ENCODE assay signal across 21 mouse cellular contexts in genomic region chr11:93100606-93101005, GRCm38 (mm10). TPM values are rescaled to one million over a fixed set of nuclear protein-coding genes. Genes with fewer than 3 reads are reported as not detected.
DNase-seq lines count a peak whose midpoint lies in the region; ATAC-seq and TF ChIP-seq lines count a peak whose summit lies in the region.
"Had no signal": no experiment of that assay in that cellular context is flagged by ENCODE, and none has a peak within 500 bp of the region (broad histone marks: within the 10 kb centered on the region; RNA-seq: fewer than 3 reads in every experiment).

No protein-coding gene starts in this region.

- TF ChIP-seq CTCF in hindbrain, postnatal 0 days (IDR thresholded peaks at IDR 0.05; ENCODE audit: low read depth) = no peak

- H3K4me2 ChIP-seq in forebrain, embryonic 13.5 days = peak overlapping the region; percentile 92
- no peak overlapping the region for H3K4me2 ChIP-seq in forebrain, embryonic 11.5 days (ENCODE audit: low read depth, low read length, severe bottlenecking)
- no peak overlapping the region for H3K4me2 ChIP-seq in embryonic facial prominence, embryonic 14.5 days (ENCODE audit: low read depth, low read length)
- peak overlapping the region; percentile 91 for H3K4me2 ChIP-seq in hindbrain, postnatal 0 days (ENCODE audit: low read depth, low read length)
- H3K4me2 ChIP-seq: liver, embryonic 11.5 days had no signal

- no peak for DNase-seq in forebrain, embryonic 11.5 days (ENCODE audit: low spot score)
- DNase-seq in cerebellum, adult 9-11 months = peak; percentile 62
- DNase-seq in embryonic facial prominence, embryonic 14.5 days (ENCODE audit: low spot score) = no peak
- DNase-seq in hindbrain, postnatal 0 days (ENCODE audit: low spot score) = no peak
- no peak for DNase-seq in heart, postnatal 14 days
- DNase-seq in layer of hippocampus, postnatal 25 days (ENCODE audit: extremely low spot score in 1 of 2, low spot score in 1 of 2) = no peak
- no peak for DNase-seq in spleen, postnatal 14 days (ENCODE audit: low spot score in 2 of 2)
- DNase-seq: adrenal gland, postnatal 25 days; gastrocnemius, postnatal 25 days; kidney, postnatal 4 days; thymus, postnatal 25 days had no signal

- WGBS in forebrain, embryonic 13.5 days = 6% methylated on average over 5 of the region's 6 CpGs
- 4% methylated on average over 5 of the region's 6 CpGs for WGBS in forebrain, embryonic 11.5 days
- under 1% methylated on average over 6 of the region's 6 CpGs for WGBS in embryonic facial prominence, embryonic 14.5 days
- 8% methylated on average over 6 of the region's 6 CpGs for WGBS in hindbrain, postnatal 0 days

- H3K36me3 ChIP-seq in forebrain, embryonic 13.5 days (ENCODE audit: poor library complexity, severe bottlenecking) = no peaks in the 10 kb centered on the region
- H3K36me3 ChIP-seq in forebrain, embryonic 11.5 days (ENCODE audit: control insufficient read depth, insufficient read depth, low read length) = no peaks in the 10 kb centered on the region
- no peaks in the 10 kb centered on the region for H3K36me3 ChIP-seq in embryonic facial prominence, embryonic 14.5 days (ENCODE audit: control insufficient read depth, insufficient read depth, low read length)
- H3K36me3 ChIP-seq in hindbrain, postnatal 0 days (ENCODE audit: insufficient read depth, low read length) = no peaks in the 10 kb centered on the region
- H3K36me3 ChIP-seq: G1E; heart, embryonic 13.5 days; stomach, embryonic 15.5 days had no signal

- H3K4me1 ChIP-seq in forebrain, embryonic 13.5 days = peaks cover 18% of the 10 kb centered on the region
- H3K4me1 ChIP-seq in forebrain, embryonic 11.5 days (replicated peaks; ENCODE audit: control insufficient read depth, insufficient read depth, low read length) = peaks cover 12% of the 10 kb centered on the region; the same call in 1 of the 2 replicates
- peaks cover 12% of the 10 kb centered on the region; the same call in 1 of the 2 replicates for H3K4me1 ChIP-seq in embryonic facial prominence, embryonic 14.5 days (ENCODE audit: control insufficient read depth, insufficient read depth, low read length)
- H3K4me1 ChIP-seq in hindbrain, postnatal 0 days (ENCODE audit: insufficient read depth, low read length) = no peaks in the 10 kb centered on the region; the same call in 1 of the 2 replicates

- H3K9me3 ChIP-seq in forebrain, embryonic 13.5 days (replicated peaks) = no peaks in the 10 kb centered on the region
- H3K9me3 ChIP-seq in forebrain, embryonic 11.5 days (ENCODE audit: control insufficient read depth, low read length) = no peaks in the 10 kb centered on the region
- no peaks in the 10 kb centered on the region for H3K9me3 ChIP-seq in embryonic facial prominence, embryonic 14.5 days (ENCODE audit: control insufficient read depth, low read length)
- H3K9me3 ChIP-seq in hindbrain, postnatal 0 days (ENCODE audit: low read length) = no peaks in the 10 kb centered on the region
- H3K9me3 ChIP-seq: heart, embryonic 13.5 days; stomach, embryonic 15.5 days had no signal

- intact Hi-C loops in heart, postnatal 14 days (cut with DNase I) = no loop called here

- H3K9ac ChIP-seq in forebrain, embryonic 13.5 days = no peak overlapping the region
- H3K9ac ChIP-seq in forebrain, embryonic 11.5 days (ENCODE audit: low read length) = no peak overlapping the region
- no peak overlapping the region for H3K9ac ChIP-seq in embryonic facial prominence, embryonic 14.5 days (ENCODE audit: low read depth, low read length)
- H3K9ac ChIP-seq in hindbrain, postnatal 0 days (replicated peaks; ENCODE audit: low read length) = peak overlapping the region; percentile 60
- H3K9ac ChIP-seq: heart, embryonic 13.5 days; stomach, embryonic 15.5 days had no signal

- ATAC-seq in forebrain, embryonic 13.5 days = no peak
- no peak for ATAC-seq in forebrain, embryonic 11.5 days (replicated peaks; ENCODE audit: low FRiP score)
- ATAC-seq in embryonic facial prominence, embryonic 14.5 days (ENCODE audit: low read depth) = no peak
- ATAC-seq in hindbrain, postnatal 0 days = no peak
- ATAC-seq: inflammation-experienced regulatory T-cells, adult 6 months had no signal

- peak overlapping the region; percentile 13; the same call in 1 of the 2 replicates for H3K4me3 ChIP-seq in forebrain, embryonic 13.5 days
- H3K4me3 ChIP-seq in forebrain, embryonic 11.5 days (ENCODE audit: low read depth, low read length) = no peak overlapping the region
- H3K4me3 ChIP-seq in embryonic facial prominence, embryonic 14.5 days (ENCODE audit: low read depth, low read length) = peak overlapping the region; percentile 47
- peak overlapping the region; percentile 67 for H3K4me3 ChIP-seq in hindbrain, postnatal 0 days (ENCODE audit: low read length)
- H3K4me3 ChIP-seq: erythroblast, embryonic 14.5 days; megakaryocyte, embryonic 14.5 days; stomach, embryonic 15.5 days had no signal

- H3K27ac ChIP-seq in forebrain, embryonic 13.5 days = no peak overlapping the region
- H3K27ac ChIP-seq in forebrain, embryonic 11.5 days (ENCODE audit: low read depth, low read length) = no peak overlapping the region
- H3K27ac ChIP-seq in embryonic facial prominence, embryonic 14.5 days (replicated peaks; ENCODE audit: low read depth, low read length) = no peak overlapping the region
- H3K27ac ChIP-seq in hindbrain, postnatal 0 days = no peak overlapping the region
- H3K27ac ChIP-seq: heart, embryonic 13.5 days; stomach, embryonic 15.5 days had no signal

- H3K27me3 ChIP-seq in forebrain, embryonic 13.5 days = peaks cover 64% of the 10 kb centered on the region
- peaks cover 44% of the 10 kb centered on the region for H3K27me3 ChIP-seq in forebrain, embryonic 11.5 days (ENCODE audit: control insufficient read depth, insufficient read depth, low read length)
- H3K27me3 ChIP-seq in embryonic facial prominence, embryonic 14.5 days (replicated peaks; ENCODE audit: control insufficient read depth, insufficient read depth, low read length) = peaks cover 61% of the 10 kb centered on the region
- H3K27me3 ChIP-seq in hindbrain, postnatal 0 days (ENCODE audit: insufficient read depth, low read length) = no peaks in the 10 kb centered on the region

RNA-seq across cellular contexts. Expression of gene Car10, which starts 2.8 kb away (rescaled TPM):
- 4.1 and 6.0 TPM in 2 replicates for polyA plus RNA-seq in forebrain, embryonic 13.5 days (2015; fragmentation: Nextera tagmentation; extraction: Ambion mirVana)
- 1.2 and 1.3 TPM in 2 replicates for polyA plus RNA-seq in forebrain, embryonic 11.5 days (2014; fragmentation: Nextera tagmentation; extraction: Ambion mirVana)
- polyA plus RNA-seq in embryonic facial prominence, embryonic 14.5 days (2014; fragmentation: Nextera tagmentation; extraction: Ambion mirVana) = 2.0 and 2.5 TPM in 2 replicates
- total RNA-seq in hindbrain, postnatal 0 days (2014; rRNA removed) = 49.8 and 54.1 TPM in 2 replicates
- 38.1 and 45.0 TPM in 2 replicates for polyA plus RNA-seq in hindbrain, postnatal 0 days (2015; fragmentation: Nextera tagmentation; extraction: Ambion mirVana)
- not detected for total RNA-seq in heart, postnatal 14 days (2021)
- 10 to 100 TPM; 28.7 to 32.3 TPM for total RNA-seq in layer of hippocampus, postnatal 25 days (2021)
- total RNA-seq: G1E; gastrocnemius, postnatal 25 days had no signal
- polyA plus RNA-seq: C2C12; erythroblast, embryonic 14.5 days; G1E; lung, embryonic 16.5 days had no signal

Comparison
In these comparisons a context has a peak if more than half of its experiments do, and no peak if none do; other contexts are left out.
1. H3K4me2 ChIP-seq: peak in forebrain, embryonic 13.5 days (single experiment) and hindbrain, postnatal 0 days (single experiment); none in forebrain, embryonic 11.5 days (single experiment) and embryonic facial prominence, embryonic 14.5 days (single experiment).